Mouse (Mus musculus): ENCODE results near the gene Klhdc10.

Klhdc10 gene

DNA sequence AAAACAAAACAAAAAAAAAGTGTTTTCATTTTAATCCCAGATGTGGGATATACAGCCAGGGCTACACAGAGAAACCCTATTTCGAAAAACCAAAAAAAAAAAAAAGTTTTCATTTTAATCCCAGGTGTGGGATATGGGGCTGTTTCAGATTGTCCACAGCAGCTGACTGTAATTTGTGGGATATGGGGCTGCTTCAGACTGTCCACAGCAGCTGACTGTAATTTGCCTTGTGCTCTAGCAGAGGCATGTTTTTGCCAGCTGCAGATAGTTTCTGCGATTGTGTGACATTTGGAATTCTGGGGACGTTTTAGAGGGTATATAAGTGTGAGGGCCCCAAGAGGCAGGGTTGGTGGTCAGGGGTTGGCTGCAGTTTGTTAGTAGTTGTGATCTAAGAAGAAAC is 70.0 kb downstream of the Klhdc10 start:
- DNase-seq, result no peak

DNA sequence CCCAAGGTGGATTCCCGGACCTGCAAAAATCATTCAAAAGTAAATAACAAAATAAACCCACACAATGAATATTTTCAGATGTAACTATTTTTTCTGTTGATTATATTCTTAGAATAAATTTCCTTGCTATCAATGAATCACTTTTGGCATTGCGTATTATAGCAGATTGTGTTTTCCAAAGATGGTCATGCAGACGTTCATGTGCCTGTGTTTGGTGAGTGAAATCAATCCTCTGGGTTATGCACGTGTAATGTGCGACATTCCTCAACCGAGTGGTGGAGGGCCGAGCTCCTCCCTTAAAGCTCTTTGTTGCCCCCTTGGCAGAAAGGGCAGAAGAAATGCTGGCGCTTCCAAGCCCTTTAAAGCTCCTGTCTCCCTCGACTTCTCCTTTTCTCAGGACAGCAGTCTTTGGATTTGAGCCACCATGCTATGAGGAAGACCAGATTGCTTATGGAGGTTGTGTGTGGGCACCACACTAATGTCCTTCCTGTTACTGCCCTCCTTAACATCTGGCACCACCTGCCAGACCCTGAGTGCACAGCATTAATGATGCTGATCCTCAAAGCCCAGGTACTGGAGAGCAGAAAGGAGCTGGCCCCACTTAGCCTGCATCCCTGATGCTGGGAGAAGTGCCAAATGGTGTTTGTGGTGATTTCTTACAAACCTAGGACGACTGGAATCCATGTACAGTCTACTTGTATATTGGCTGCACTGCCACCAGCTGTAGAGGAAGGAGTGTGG is 74.5 kb downstream of the Klhdc10 start:
- no peak for DNase-seq

DNA sequence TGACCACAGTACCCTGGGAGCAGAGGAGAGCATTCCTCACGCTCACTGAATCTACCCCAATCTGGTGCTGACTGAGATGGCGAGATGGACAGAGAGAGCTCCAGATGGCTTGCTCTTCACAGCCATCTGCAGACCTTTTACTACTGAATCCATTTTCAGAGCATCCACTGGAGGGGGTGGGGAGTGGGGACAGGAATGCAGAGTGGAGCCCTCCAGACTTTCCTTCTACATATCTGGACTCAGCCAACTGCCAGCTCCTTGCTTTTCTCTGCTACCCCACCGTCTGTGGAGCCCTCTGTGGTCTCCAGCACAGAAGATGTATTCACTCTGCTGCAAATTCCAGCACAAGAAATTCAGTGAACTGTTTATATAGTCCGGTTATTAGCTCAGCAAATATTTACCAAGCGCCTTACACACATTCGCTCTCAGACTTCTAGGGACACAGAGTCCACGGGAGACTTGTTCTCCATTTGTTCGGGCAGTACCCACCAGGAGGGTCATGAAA is 75.6 kb downstream of the Klhdc10 start:
- DNase-seq, result peak; percentile 63

DNA sequence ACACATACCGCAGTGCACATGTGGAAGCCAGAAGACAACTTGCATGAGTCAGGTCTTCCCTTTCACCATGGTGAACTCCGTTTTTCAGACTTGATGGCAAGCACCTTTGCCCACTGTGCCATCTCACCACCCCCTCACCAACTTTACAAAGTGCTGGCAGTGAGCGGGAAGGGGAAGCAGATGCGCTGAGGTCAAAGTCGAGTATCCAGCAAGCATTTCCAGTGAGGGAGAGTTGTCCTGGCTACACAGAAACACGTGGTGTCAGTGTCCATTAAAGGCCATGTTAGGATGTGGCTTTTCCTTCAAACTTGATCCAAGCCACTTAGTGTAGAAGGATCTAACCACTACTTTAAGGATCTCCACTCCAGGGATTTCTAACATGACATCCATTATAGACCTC is 76.1 kb downstream of the Klhdc10 start:
- DNase-seq, result no peak

DNA sequence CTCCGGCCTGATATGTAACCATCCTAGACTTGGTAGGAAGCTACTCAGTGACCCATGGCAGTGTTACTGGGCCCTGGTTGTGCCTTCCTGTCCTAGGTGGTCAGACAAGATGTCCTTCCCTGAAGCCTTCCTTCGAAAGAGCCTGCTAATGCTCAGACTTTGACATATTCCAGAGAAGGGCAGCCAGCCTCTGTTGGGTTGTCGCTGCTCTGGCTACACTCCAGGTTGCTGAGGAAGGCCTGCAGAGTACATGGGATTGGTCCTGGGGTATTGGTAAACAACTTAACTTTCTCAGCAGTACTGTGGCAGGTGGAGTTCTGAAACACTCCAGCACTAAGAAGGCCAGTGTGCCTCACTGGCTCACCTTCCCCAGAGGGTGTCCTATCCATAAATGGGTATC is 77.8 kb downstream of the Klhdc10 start:
- DNase-seq, result no peak

DNA sequence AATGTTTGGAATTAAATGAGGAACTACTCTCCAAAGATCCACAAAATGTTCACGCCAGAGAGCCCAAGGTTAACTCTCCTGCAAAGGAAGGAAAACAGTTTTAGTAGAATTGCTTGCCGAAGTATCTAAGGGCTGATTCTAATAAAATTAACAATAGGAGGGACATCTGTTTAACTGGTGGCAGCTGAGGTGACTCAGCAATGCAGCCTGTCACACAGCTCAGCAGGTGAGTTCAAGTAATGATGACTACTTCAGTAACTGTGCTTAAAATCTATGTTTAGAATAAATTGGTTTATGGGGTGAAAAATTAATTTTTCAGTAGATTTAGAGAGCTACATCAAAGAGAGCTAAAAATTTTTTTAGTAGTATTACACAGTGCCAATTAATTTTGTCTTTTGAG is 81.2 kb downstream of the Klhdc10 start:
- no peak for DNase-seq

DNA sequence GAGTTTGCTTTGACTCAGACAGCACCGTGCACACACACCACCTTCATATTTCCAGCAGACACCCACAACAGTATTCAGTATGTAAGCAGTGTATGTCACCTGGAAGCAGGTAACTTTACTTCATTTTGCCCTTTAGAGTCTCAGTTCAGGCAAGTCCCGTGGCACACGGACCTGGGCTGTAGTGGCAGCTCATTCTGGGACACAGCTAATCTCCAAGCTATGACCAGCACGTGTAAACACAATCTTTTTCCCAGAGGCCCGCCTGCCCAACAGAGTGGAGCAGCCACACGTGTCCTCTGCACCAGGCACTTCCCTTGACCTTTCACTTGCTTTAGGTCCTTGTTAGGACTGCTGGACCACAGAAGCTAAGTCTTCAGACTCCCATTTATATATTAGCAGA is 84.8 kb downstream of the Klhdc10 start:
- no peak for DNase-seq

DNA sequence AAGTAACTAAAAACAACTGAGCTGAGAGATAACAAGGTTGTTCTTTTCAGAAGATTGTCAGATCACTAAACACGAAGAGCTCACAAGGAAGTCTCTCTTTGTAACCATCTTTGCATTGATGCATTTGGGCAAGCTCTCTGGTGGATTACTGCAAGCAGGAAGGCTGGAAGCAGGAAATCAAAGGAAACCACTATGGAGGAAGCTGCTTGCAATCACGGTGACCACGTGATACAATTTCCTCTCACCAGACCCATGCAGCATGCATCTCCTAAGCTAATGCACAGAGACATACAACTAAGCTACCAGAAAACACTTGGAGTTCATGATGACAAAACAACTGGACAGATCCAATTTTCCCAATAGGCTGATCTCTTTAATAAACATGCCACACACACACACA is 97.4 kb downstream of the Klhdc10 start:
- DNase-seq, result no peak

Data from cerebellum, adult 8-10 months (tissue).